Mouse (Mus musculus): ENCODE data around the gene Olfr323.

Olfr323 gene

DNA sequence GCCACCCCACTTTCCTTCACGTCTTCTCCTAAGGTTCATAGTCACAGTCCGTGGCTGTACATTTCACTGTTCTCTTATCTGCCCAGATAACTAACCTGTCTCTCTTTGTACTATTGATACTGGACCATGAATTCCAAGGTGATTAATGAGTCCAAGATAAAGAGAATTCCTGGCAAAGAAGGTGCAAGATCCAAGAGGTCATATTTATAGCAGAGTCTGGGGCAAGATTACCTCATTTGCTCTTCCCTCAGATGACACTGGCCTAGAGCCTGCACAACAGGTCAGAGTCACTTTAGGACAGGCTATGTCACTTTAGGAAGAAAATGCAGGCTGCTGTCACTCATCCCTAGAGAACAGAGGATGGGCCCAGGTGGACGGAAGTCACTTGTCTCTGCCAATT lies 25.1 kb downstream of the Olfr323 start:
- in situ Hi-C loops (cut with MboI; ENCODE audit: low sequenced_read_pairs), result no loop called here

- in situ Hi-C loops (cut with MboI; ENCODE audit: low sequenced_read_pairs), result no loop called here
These were observed 25.6 kb downstream of the Olfr323 start for GRCm38 (mm10) chr11:58604688-58605087.

DNA sequence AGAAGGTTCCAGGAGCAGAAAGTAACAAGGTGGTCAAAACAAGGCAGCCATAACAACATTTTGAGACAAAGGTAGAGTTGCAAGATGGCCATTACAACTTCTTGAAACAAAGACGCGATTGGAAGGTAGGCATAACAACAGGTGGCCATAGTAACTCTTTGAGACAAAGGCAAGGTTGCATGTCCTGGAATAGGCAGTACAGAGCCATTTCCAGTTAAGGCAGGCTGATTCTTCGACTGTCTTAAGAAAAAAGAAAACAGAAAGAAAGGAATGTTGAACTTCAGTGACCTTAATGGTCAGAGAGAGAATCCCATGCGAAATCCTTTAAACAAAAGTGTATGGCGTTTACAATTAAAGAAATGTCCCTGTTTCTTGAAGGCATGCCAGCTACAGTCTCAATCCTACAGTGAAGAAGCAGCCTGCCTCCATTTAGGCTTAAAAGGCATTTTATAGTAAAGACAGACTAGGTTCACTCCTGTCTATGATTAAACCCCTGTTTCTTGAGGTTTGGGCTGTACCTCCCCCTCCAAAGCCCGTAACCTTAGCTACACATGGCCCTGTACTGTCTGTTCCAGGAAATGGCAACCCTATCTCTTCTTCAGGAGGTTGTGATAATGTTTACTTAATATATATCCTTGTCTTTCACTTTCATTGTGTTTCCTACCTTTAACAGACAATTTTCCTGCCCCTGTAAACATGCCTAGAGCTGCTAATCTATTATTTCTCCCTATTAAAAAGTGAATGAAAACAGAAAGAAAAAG lies 27.3 kb downstream of the Olfr323 start:
- in situ Hi-C loops (cut with MboI; ENCODE audit: low sequenced_read_pairs), result no loop called here

GRCm38 (mm10) chr11:58602062-58602461 lies 28.2 kb downstream of the Olfr323 start:
- in situ Hi-C loops (cut with MboI; ENCODE audit: low sequenced_read_pairs), result no loop called here

DNA sequence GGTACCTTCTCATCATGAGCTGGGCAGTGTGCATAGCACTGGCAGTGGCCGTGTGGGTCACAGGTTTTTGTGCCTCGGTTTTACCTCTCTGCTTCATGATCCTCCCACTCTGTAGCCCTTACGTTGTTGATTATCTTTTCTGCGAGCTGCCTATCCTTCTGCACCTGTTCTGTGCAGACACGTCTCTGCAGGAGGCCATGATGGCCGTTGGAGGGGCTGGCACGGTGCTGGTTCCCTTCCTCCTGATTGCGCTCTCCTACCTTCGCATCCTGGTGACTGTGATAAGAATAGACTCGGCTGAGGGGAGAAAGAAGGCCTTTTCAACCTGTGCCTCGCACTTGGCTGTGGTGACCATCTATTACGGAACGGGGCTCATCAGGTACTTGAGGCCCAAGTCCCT lies 32.5 kb downstream of the Olfr323 start:
- in situ Hi-C loops (cut with MboI; ENCODE audit: low sequenced_read_pairs), result no loop called here

GRCm38 (mm10) chr11:58594814-58595213 lies 35.5 kb downstream of the Olfr323 start, which contains the start of gene Olfr324:
Gene Olfr324, plus strand, starts transcription at chr11:58595114.
- in situ Hi-C loops (cut with MboI; ENCODE audit: low sequenced_read_pairs), result no loop called here

- in situ Hi-C loops (cut with MboI; ENCODE audit: low sequenced_read_pairs), result no loop called here
These were observed 41.6 kb downstream of the Olfr323 start for GRCm38 (mm10) chr11:58588620-58589250.

- in situ Hi-C loops (cut with MboI; ENCODE audit: low sequenced_read_pairs), result no loop called here
These were observed 42.4 kb downstream of the Olfr323 start for GRCm38 (mm10) chr11:58587898-58588348.

- in situ Hi-C loops (cut with MboI; ENCODE audit: low sequenced_read_pairs), result no loop called here
These were observed 51.7 kb downstream of the Olfr323 start for GRCm38 (mm10) chr11:58578636-58579035.

- in situ Hi-C loops (cut with MboI; ENCODE audit: low sequenced_read_pairs), result no loop called here
These were observed 52.9 kb downstream of the Olfr323 start, which contains the start of gene Olfr325 for GRCm38 (mm10) chr11:58577430-58577829. Gene Olfr325, plus strand, starts transcription at chr11:58577730.
